8 mouse cellular contexts compared by ENCODE assay signal in the genomic region with DNA sequence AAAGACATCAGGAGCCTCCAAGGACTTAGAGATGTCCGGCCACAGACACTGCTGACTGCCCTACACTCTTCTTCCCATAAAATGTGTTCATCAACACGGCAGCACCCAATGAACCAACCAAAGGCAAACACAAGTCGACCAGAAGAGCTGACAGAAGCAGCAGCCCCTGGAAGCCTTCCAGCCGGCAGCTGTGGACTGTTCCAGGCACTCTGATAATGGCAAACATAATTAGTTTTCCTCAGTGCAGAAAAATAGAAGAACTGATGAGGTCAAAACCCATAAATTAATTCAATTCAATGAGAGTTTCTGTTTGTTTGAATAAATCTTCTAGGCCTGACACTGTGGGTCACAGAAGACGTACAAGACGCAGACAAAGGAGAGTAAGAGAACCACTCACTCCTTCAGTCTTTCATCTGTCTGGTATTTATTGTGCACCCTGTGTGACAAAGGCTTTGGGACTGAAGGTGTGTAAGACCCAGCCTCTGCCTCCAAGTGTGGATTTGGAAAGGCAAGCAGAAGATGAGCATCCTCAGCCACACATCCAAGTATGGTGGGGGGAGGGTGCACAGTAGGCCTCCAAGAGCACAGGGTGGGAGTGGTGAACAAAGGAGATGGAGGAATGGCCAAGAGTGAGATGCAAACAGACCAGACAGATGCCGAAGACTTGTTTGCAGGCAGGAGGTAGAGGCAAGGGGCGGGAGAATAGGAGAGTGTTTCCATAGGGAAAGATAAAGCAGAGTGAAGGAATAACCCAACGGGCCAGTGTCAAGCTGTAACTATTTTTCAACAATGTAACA. TPM values are rescaled to one million over a fixed set of nuclear protein-coding genes. Genes with fewer than 3 reads are reported as not detected.
DNase-seq lines count a peak whose midpoint lies in the region; ATAC-seq lines count a peak whose summit lies in the region.

No protein-coding gene starts in this region.

- DNase-seq in embryo, embryonic 10.5 days (ENCODE audit: low spot score): peak; percentile 19
- DNase-seq in embryo, embryonic 11 days: no peak
- DNase-seq in ZHBTc4 (ENCODE audit: low read depth, low spot score): peak; percentile 57
- DNase-seq in kidney, adult 11 months: peak; percentile 61
- peak; percentile 67 to 88 for DNase-seq in lung, postnatal 4 days
- no peak for DNase-seq in spleen, adult 12 weeks (ENCODE audit: low spot score)
- DNase-seq in gastrocnemius, postnatal 25 days: no peak

- no peak for ATAC-seq in megakaryocyte, adult 5-6 weeks (ENCODE audit: poor library complexity, severe bottlenecking)

RNA-seq across cellular contexts. Expression of gene St8sia1, which starts 25.5 kb away (rescaled TPM):
- 1.3 and 1.4 TPM in 2 replicates for total RNA-seq in megakaryocyte, adult 5-6 weeks (2015)
- 0.48 and 0.85 TPM in 2 replicates for total RNA-seq in megakaryocyte, adult 5-6 weeks (2017)
- total RNA-seq in gastrocnemius, postnatal 25 days (2021): under 1 TPM; 0.05 to 0.19 TPM

Comparison
In these comparisons a context has a peak if more than half of its experiments do, and no peak if none do; other contexts are left out.
1. DNase-seq: peak in embryo, embryonic 10.5 days (single experiment), ZHBTc4 (single experiment), kidney, adult 11 months (single experiment) and lung, postnatal 4 days (2 of 2); none in embryo, embryonic 11 days (single experiment), spleen, adult 12 weeks (single experiment) and gastrocnemius, postnatal 25 days (single experiment).